Mouse (Mus musculus): ENCODE data around the gene Acsm2. TPM values are rescaled to one million over a fixed set of nuclear protein-coding genes. Genes with fewer than 3 reads are reported as not detected.

The Acsm2 gene
- not detected for total RNA-seq (2023)

DNA sequence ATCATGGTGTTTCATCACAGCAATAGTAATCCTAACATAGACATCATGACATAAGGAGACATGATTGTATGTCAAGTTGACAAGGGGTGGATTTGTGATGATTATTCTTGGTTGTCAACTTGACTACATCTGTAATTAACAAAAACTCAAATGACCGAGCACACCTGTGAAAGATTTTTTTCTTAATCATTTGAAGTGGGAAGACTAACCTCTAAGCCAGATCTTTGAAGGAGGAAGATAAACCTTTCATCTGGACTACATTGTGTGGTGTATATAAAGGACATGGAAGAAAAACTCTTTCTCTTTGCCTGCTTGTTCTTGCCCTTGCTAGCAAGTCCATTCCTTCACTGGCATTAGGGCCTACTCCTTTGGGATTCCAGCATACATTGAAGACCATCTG, at the start of gene Acsm2:
Acsm2 (plus strand) TSS at position 301 of the 400 bp plus-strand sequence.

GRCm38 (mm10) chr7:119519163-119519562, 35.0 kb upstream of the Acsm2 start, which contains the start of gene Acsm5:
Acsm5 (plus strand) TSS chr7:119519463.

GRCm38 (mm10) chr7:119523389-119523788, 30.8 kb upstream of the Acsm2 start, which contains the start of gene Pdilt:
Pdilt (minus strand) TSS chr7:119523489.

GRCm38 (mm10) chr7:119606664-119607076, 52.5 kb downstream of the Acsm2 start, which contains the start of gene Acsm1:
Acsm1 (plus strand) TSS chr7:119607026.

Other genes starting within 250 kb of the Acsm2 start
- gene Gp2, start 95.1 kb upstream of the Acsm2 start, total RNA-seq (2023) = not detected
- gene Umod, start 75.1 kb upstream of the Acsm2 start, total RNA-seq (2023) = not detected
- not detected for gene Acsm5, start 34.9 kb upstream of the Acsm2 start, total RNA-seq (2023)
- not detected for gene Pdilt, start 30.9 kb upstream of the Acsm2 start, total RNA-seq (2023)
- not detected for gene Acsm1, start 52.7 kb downstream of the Acsm2 start, total RNA-seq (2023)
- gene Acsm4, start 135.7 kb downstream of the Acsm2 start, total RNA-seq (2023) = not detected
- 10 to 100 TPM; 12.9 to 13.0 TPM for gene Thumpd1, start 166.5 kb downstream of the Acsm2 start, total RNA-seq (2023)
- gene Acsm3, start 206.6 kb downstream of the Acsm2 start, total RNA-seq (2023) = not detected
- gene Rexo5, start 239.7 kb downstream of the Acsm2 start, total RNA-seq (2023) = 10 to 100 TPM; 13.6 to 19.8 TPM
- gene Eri2, start 239.7 kb downstream of the Acsm2 start, total RNA-seq (2023) = 1 to 10 TPM; 5.2 to 5.7 TPM